Mouse (Mus musculus): ENCODE results near the gene Gm45194.

Gene Gm45194

DNA sequence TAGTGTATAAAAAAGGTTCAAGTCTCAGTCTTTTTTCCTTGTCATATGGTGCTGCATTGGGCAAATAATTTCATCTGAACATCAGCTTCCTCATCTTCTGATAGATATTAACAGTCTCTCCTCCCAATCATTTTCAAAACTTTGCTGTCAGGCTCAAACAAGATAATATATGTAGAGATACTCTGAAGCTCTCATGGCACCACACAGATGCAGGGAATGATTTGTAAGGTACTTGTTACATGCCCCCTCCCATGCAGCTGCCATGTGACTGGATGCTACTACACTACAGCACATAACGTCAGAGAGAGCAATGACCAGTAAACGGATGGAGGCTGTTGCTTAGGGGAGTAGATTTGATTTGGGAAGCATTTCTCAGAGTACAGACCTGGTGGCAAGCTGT, at the start of gene Gm45194:
TSS of gene Gm45194 (plus strand) at position 301 of the 400 bp plus-strand sequence.
- no peak for DNase-seq

DNA sequence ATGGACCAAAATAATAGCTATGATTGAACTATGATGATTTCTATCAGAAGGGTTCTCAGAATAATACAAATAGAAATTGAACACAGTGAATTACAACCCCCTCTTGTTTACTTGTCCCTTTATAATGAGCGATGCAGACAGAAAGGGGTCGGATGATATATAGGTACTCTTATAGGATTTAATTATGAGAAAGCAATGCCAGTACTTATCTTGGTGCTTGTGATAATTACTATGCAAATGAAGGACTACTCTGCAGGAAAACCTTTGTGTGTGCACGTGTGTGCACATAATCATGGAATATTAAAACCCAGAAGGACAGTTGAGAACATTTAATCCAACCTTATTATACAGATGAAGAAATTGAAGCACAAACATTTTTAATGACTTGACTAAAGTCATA, 35.3 kb upstream of the Gm45194 start:
- no peak for DNase-seq

GRCm38 (mm10) chrX:111881251-111881650, 9.9 kb upstream of the Gm45194 start:
- DNase-seq: no peak

DNA sequence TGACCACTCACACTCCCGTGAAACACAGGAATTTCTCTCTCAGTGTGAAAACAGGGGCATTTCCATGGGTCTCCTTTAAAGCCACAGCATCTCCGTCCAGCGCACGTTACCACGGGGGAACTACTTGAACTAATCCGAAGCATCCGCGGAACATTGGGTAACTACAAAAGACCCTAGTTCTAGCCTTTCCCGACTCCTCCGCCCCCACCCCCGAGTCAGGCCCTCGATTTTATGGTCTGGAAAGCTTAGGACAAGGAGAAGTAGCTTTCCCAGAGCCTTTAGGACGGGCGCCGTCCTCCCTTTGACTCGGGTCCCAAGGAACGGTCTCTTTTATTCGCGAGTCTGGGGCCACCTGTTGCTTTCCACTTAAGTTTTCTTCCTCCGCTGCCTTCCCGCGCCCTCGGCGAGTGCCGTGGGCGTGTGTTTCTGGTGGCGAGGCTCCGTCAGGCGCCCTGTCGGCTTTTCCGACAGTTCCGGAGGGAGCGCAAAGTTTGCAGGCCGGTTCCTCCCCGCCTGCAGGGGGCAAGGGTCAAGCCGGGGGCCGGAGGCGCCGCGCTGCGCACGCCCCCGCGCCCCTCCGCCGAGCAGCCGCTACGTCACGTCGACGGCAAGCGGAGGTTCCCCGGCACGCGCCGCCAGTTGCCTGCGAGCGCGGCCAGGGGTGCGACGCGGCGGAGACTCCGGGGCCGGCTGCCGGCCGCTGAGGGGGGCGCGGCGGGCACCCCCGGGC, 3.3 kb downstream of the Gm45194 start:
- peak; percentile 4 for DNase-seq

GRCm38 (mm10) chrX:111895084-111895779, 4.0 kb downstream of the Gm45194 start:
- DNase-seq: peak; percentile 3

- DNase-seq: no peak
Measured at GRCm38 (mm10) chrX:111917422-111917821, 26.2 kb downstream of the Gm45194 start.

DNA sequence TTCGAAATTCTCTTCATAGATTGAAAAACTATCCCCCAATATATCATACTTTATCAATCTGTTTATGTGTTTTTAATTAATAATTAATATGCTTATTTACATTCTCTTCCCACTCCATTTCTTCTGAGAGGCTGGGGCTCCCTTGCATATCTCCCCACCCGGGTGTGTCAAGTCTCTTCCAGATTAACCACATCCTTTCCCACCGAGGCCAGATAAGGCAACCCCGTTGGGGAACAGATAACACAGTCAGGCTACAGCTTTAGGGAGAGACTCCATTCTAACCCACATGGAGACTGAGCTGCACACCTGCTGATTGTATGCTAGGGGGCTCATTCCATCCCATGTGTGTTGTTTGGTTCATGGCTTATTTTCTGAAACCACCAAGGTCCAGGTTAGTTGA, 69.7 kb downstream of the Gm45194 start:
- DNase-seq: no peak

GRCm38 (mm10) chrX:111999661-112000060, 108.5 kb downstream of the Gm45194 start:
- DNase-seq: no peak

GRCm38 (mm10) chrX:112010707-112011106, 119.5 kb downstream of the Gm45194 start, which contains the start of gene Tex16:
Gene Tex16 (plus strand): TSS chrX:112011007.
- DNase-seq: no peak

DNA sequence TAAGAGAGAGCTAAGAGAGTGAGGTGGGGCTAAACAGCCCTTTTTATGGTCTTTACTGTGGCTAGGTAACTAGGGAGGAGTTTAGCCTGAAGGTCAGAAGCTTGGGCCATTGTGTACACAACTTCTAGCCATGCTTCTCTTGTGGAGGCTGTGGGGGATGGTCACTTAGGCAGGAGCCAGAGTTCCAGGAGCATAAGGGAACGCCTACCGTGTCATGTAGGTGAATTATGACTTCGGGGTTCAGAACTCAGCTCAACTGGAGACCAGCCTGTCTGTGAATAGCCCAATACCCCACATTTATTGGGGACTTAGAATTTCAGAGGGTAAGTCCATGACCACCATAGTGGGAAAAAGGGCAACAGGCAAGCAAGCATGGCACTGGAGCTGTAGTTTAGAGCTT, 347.6 kb downstream of the Gm45194 start, which contains the start of gene 4933403O08Rik:
TSS of gene 4933403O08Rik (plus strand) at position 301 of the 400 bp plus-strand sequence.
- DNase-seq: no peak

GRCm38 (mm10) chrX:112242916-112243315, 351.7 kb downstream of the Gm45194 start:
- DNase-seq: no peak

GRCm38 (mm10) chrX:112255513-112255912, 364.3 kb downstream of the Gm45194 start:
- peak; percentile 6 for DNase-seq

- DNase-seq: no peak
Measured at GRCm38 (mm10) chrX:112273550-112273949, 382.4 kb downstream of the Gm45194 start.

Measured in right cerebral cortex, postnatal 14 days (tissue).